Mouse (Mus musculus) cerebellum, adult 9-10 months (tissue): ENCODE measurements around the gene Palmd.

ENCODE experiments used
- DNase-seq: peaks from one replicate; pipeline ENCODE4 v3.0.0; 2022

Gene Palmd

GRCm38 (mm10) chr3:116891436-116892205 is 77.2 kb downstream of the Palmd start:
- DNase-seq, result no peak

GRCm38 (mm10) chr3:116890576-116890975 is 78.2 kb downstream of the Palmd start:
- DNase-seq, result no peak

- DNase-seq, result no peak
Measured at GRCm38 (mm10) chr3:116889358-116889757, 79.4 kb downstream of the Palmd start.

GRCm38 (mm10) chr3:116884941-116885340 is 83.8 kb downstream of the Palmd start:
- DNase-seq, result no peak

- no peak for DNase-seq
Measured at GRCm38 (mm10) chr3:116882221-116882960, 86.4 kb downstream of the Palmd start.

GRCm38 (mm10) chr3:116870372-116870771 is 98.4 kb downstream of the Palmd start:
- DNase-seq, result no peak
